Mouse (Mus musculus) adipocyte (in vitro differentiated cells): Measurements from ENCODE around the gene Snu13.

ENCODE experiments used
- DNase-seq: peaks from one replicate; pipeline ENCODE4 v3.0.0-alpha.2; 2016; ENCODE audit warnings: low spot score

Gene Snu13

GRCm38 (mm10) chr15:82047080-82047883 lies at the start of gene Snu13:
Gene Snu13 (minus strand): TSS chr15:82047598.
- DNase-seq = peak; percentile 86

GRCm38 (mm10) chr15:82091061-82091460 lies 43.7 kb upstream of the Snu13 start:
- no peak for DNase-seq

- DNase-seq = no peak
Observed at GRCm38 (mm10) chr15:82087266-82087665, 39.9 kb upstream of the Snu13 start.

- DNase-seq = no peak
Observed at GRCm38 (mm10) chr15:82086131-82086530, 38.7 kb upstream of the Snu13 start.

GRCm38 (mm10) chr15:82085606-82086005 lies 38.2 kb upstream of the Snu13 start:
- no peak for DNase-seq

- no peak for DNase-seq
Observed at GRCm38 (mm10) chr15:82081161-82081560, 33.8 kb upstream of the Snu13 start.

GRCm38 (mm10) chr15:82079883-82080282 lies 32.5 kb upstream of the Snu13 start:
- peak; percentile 29 for DNase-seq

GRCm38 (mm10) chr15:82073490-82073889 lies 26.1 kb upstream of the Snu13 start:
- DNase-seq = no peak

- DNase-seq = no peak
Observed at GRCm38 (mm10) chr15:82071816-82072469, 24.5 kb upstream of the Snu13 start.

GRCm38 (mm10) chr15:82069898-82070297 lies 22.5 kb upstream of the Snu13 start, which contains the start of gene Mei1:
Gene Mei1 (plus strand): TSS chr15:82069996.
- no peak for DNase-seq

GRCm38 (mm10) chr15:82065511-82065910 lies 18.1 kb upstream of the Snu13 start:
- peak; percentile 84 for DNase-seq

GRCm38 (mm10) chr15:82063909-82064308 lies 16.5 kb upstream of the Snu13 start:
- DNase-seq = no peak

GRCm38 (mm10) chr15:82058719-82059201 lies 11.4 kb upstream of the Snu13 start, which contains the start of gene 4930407I10Rik:
Gene 4930407I10Rik (plus strand): TSS chr15:82059151.
- no peak for DNase-seq

GRCm38 (mm10) chr15:82052544-82052943 lies 5.1 kb upstream of the Snu13 start:
- DNase-seq = no peak

GRCm38 (mm10) chr15:82046246-82046891 lies 1.0 kb downstream of the Snu13 start:
- DNase-seq = peak; percentile 7

- DNase-seq = peak; percentile 44
Observed at GRCm38 (mm10) chr15:82044166-82044784, 3.1 kb downstream of the Snu13 start.

- DNase-seq = peak; percentile 54
Observed at GRCm38 (mm10) chr15:82040650-82041049, 6.7 kb downstream of the Snu13 start.

- no peak for DNase-seq
Observed at GRCm38 (mm10) chr15:82035904-82036689, 11.3 kb downstream of the Snu13 start.

GRCm38 (mm10) chr15:82033762-82034161 lies 13.6 kb downstream of the Snu13 start, which contains the start of gene Desi1:
Gene Desi1 (minus strand): TSS chr15:82033862.
- DNase-seq = no peak

- no peak for DNase-seq
Observed at GRCm38 (mm10) chr15:82032386-82032785, 15.0 kb downstream of the Snu13 start.

- DNase-seq = no peak
Observed at GRCm38 (mm10) chr15:82027726-82028125, 19.7 kb downstream of the Snu13 start.
